Mouse (Mus musculus) cerebellum, adult 11 months (tissue): ENCODE data around the gene Pycr1.
"Not testable (repeated sequence)": the region's sequence is repeated elsewhere in the genome, so short reads cannot be mapped to it uniquely, and the experiment has no call there.

ENCODE experiments used
- DNase-seq: peaks from one replicate; pipeline ENCODE4 v3.0.0; 2022

Gene Pycr1

GRCm38 (mm10) chr11:120643601-120643987 lies at the start of gene Pycr1:
Gene Pycr1, minus strand, starts transcription at chr11:120643769.
- peak; percentile 87 for DNase-seq

- DNase-seq, result no peak
These were observed 49.0 kb upstream of the Pycr1 start for GRCm38 (mm10) chr11:120692471-120693011.

- DNase-seq, result no peak
These were observed 45.8 kb upstream of the Pycr1 start for GRCm38 (mm10) chr11:120689365-120689764.

GRCm38 (mm10) chr11:120686650-120687272 lies 43.2 kb upstream of the Pycr1 start:
- no peak for DNase-seq

GRCm38 (mm10) chr11:120684660-120685059 lies 41.1 kb upstream of the Pycr1 start:
- DNase-seq, result no peak

GRCm38 (mm10) chr11:120684086-120684485 lies 40.5 kb upstream of the Pycr1 start:
- DNase-seq, result no peak

GRCm38 (mm10) chr11:120683536-120683935 lies 40.0 kb upstream of the Pycr1 start:
- no peak for DNase-seq

- no peak for DNase-seq
These were observed 39.1 kb upstream of the Pycr1 start for GRCm38 (mm10) chr11:120682683-120683082.

- no peak for DNase-seq
These were observed 36.3 kb upstream of the Pycr1 start for GRCm38 (mm10) chr11:120679909-120680308.

- DNase-seq, result no peak
These were observed 33.4 kb upstream of the Pycr1 start for GRCm38 (mm10) chr11:120676951-120677350.

GRCm38 (mm10) chr11:120675875-120676274 lies 32.3 kb upstream of the Pycr1 start:
- DNase-seq, result not testable (repeated sequence)

GRCm38 (mm10) chr11:120673594-120674122 lies 30.1 kb upstream of the Pycr1 start:
- DNase-seq, result no peak

- peak; percentile 90 for DNase-seq
These were observed 29.4 kb upstream of the Pycr1 start, which contains the start of gene Aspscr1 for GRCm38 (mm10) chr11:120672687-120673593. Gene Aspscr1, plus strand, starts transcription at chr11:120672973.

GRCm38 (mm10) chr11:120666617-120667016 lies 23.0 kb upstream of the Pycr1 start:
- no peak for DNase-seq

GRCm38 (mm10) chr11:120665406-120665805 lies 21.8 kb upstream of the Pycr1 start:
- DNase-seq, result no peak

- DNase-seq, result no peak
These were observed 20.1 kb upstream of the Pycr1 start for GRCm38 (mm10) chr11:120663714-120664113.

GRCm38 (mm10) chr11:120662759-120663158 lies 19.2 kb upstream of the Pycr1 start:
- DNase-seq, result no peak

- no peak for DNase-seq
These were observed 17.5 kb upstream of the Pycr1 start, which contains the start of gene Notum for GRCm38 (mm10) chr11:120661076-120661460. Gene Notum, minus strand, starts transcription at chr11:120661175.

- DNase-seq, result no peak
These were observed 16.9 kb upstream of the Pycr1 start for GRCm38 (mm10) chr11:120660301-120661075.

- no peak for DNase-seq
These were observed 16.1 kb upstream of the Pycr1 start for GRCm38 (mm10) chr11:120659509-120660300.

GRCm38 (mm10) chr11:120658876-120659410 lies 15.4 kb upstream of the Pycr1 start:
- peak; percentile 45 for DNase-seq
